Mouse (Mus musculus) frontal cortex, postnatal 36 days (tissue): ENCODE data around the gene Slc5a8.

ENCODE experiments used
- DNase-seq, 2 experiments: peaks; one replicate each; pipeline ENCODE4 v3.0.0; 2022; ENCODE audit warnings: low spot score in 2 of 2

The Slc5a8 gene

DNA sequence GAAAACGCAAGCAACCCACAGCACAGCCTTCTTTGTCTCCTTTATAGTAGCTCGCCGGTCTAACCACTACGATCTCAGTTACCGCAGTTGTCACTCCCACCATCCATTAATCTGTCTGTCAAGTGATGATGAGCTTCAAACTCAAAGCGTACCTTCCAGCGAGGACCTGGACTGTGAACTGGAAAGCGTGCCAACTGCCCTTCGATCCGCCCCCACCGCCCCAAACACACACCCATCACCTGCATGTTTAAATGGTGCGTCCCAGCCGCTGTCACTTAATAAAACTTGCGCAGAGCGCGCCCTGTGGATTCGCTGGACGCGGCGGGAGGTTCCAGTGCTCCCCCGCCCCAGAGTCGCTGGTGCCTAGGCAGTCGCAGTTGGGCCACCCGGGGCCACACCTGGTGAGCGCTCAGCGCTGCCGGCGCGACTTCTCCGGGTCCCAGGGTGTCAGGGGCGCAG, at the start of gene Slc5a8:
Gene Slc5a8 (plus strand): TSS at position 361 of the 459 bp plus-strand sequence.
- no peak for DNase-seq

DNA sequence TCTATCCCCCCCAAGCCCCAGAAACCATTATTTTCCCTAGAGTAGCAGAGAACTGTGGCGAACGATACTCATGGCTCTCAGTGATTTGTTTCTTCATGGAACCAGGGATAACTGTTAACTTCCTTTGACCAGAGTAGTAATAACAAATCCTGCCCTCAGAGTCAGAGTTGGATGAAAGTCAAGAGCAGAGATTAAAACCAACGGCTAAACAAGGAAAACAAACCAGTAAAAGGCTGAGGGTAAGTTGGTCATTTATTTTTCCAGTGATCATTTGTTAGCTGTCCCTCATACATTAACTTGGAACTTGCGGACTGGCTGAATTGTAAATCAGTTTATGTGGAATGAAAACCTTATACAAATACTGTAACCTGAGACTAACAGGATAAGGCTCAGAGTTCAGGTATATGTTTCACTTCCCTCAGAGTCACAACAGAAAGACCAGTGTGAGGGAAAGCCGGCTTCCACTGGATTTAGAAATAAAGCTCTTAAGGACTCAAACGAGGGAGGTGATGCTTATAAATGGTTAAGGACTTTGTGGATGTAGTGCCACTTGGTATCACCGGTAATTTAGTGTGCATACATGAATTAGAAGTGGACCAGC, 36.8 kb upstream of the Slc5a8 start:
- no peak for DNase-seq

DNA sequence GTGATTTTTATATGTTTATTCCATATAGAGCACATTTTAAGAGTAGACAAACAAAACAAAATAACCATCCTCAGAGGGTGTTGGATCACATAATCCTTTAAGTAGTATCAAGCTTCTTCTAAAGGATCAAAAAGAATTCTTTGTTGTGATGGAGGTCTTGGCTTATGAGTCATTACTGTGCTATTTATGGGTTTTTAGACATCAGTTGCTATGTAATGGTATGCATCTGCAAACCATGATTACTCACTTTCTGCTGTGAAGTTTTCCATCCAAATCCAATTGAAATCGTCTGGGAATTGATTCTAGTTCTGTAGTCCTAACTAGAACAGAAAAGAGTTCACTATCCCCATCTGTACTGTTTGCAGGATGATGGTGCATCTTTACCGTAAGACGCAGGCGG, 35.8 kb upstream of the Slc5a8 start:
- DNase-seq, result peak in 1 of 2 experiments; percentile 5

DNA sequence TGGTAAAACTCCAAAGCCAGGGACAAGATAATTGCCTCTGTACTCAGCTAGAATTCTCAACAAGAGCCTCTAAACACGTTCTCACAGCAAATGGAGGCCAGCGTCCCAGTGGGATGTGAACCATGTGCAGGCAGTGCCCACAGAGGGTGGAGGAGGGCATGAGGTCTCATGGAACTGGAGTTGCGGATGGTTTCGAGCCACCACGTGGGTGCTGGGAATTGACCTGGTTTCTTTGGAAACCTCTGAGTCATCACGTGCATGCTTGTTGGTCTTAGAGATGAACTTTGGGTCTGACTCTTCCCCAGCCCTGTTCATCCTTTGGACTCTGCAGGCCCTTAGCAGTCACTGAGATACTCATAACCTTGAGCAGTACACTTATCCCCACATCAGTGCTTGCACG, 32.5 kb upstream of the Slc5a8 start:
- DNase-seq, result no peak

DNA sequence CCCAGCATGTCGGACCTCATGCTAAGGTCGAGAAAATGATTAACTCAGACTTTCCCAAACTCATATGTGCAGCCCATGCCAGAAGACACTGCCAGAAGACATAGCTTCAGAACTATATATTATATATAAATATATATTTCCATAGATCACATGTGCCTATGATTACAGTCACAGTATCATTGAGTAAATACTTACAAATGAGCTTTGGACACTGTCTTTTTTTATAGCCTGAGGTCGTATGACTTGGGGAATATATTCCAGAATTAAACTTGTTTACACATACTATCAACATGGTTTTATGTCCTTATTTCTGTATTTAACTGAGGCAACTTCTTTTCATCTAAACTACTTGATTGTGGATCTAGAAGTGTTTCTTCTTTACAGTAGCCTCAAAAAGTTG, 24.9 kb upstream of the Slc5a8 start:
- no peak for DNase-seq

DNA sequence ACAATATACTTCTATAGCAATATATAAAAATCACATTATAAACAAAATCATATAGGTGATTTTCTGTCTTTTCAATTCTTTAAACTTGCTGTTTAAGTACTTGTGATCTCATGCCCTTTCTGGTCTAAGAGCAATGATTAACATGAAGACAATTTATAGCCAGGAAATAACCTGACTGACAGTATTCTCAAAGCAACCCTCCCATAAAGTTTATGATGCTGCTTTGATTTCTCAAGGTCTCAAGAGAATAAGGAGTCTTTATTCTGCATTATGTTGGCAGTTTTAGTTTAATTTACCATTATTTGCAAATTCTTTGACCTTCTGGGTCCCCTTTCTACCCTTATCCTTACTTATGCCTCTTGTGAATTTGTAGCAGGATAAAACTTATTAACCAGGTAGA, 24.4 kb upstream of the Slc5a8 start:
- no peak for DNase-seq

DNA sequence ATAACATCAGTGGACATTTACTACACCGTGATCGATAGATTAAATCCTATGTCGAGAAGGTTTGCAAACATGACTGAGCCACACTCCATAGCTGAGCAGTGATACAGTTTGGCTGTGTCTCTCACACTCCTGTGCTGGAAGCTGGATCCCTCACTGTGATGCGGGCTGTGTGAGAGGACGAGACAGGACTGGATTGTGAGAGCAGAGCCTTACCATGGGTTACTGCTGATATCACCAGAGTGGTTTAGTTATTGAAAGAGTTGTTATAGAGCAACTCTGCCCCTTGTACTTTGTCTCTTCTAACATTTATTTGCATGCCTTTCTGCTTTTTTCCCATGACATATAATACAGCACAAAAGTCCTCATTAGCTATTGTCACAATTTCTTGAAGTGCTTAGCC, 23.5 kb upstream of the Slc5a8 start:
- DNase-seq, result no peak

DNA sequence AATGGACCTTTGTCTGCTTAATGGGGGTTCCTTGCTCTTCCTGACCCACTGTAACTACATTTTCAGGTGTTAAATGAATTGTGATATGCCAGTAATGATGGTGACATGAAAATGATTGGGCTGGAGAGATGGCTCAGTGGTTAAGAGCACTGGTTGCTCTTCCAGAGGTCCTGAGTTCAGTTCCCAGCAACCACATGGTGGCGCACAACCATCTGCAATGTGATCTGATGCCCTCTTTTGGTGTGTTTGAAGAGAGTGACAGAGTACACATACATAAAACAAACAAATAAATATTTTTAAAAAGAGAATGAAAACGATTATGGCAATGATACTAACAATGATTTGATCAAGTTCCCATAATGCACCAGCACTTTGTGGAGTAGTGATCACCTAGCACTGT, 19.8 kb upstream of the Slc5a8 start:
- no peak for DNase-seq

DNA sequence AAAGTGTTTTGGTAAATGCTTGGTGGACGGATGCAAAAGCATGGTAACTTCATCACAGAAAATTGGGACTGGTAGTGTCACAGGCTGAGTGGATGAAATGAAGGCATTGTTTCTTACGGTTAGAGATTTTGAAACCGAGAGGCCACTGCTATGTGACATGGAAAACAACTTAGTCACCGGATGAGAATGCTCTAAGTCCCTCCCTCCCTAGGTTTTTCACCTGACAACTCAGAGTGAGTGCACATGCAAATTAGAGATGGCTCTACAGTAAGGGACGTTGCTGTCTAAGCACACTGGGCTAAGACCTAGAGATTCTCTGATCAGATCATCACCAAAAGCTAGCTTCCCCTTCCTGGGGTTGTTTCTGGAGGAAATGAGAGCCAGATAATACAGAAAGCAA, 10.9 kb upstream of the Slc5a8 start:
- DNase-seq, result no peak

DNA sequence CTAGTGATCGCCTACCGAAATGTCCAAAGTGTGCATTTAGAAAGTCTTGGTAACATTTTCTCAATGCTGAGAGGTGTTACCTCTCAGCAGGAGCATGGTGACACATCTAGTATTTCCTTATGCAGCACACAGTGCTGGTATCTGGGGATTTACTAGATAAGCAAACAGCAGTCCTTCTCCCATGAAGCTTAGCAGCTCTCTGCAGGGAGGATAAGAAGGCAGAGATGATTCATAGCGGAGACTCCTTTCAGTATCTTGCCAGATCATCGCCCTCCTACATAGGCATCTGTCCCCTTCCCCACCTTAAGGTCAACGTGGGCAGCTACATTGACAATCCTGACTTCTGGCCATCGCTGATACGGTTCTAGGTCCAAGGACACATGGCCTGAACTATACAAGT, 8.4 kb upstream of the Slc5a8 start:
- no peak for DNase-seq

DNA sequence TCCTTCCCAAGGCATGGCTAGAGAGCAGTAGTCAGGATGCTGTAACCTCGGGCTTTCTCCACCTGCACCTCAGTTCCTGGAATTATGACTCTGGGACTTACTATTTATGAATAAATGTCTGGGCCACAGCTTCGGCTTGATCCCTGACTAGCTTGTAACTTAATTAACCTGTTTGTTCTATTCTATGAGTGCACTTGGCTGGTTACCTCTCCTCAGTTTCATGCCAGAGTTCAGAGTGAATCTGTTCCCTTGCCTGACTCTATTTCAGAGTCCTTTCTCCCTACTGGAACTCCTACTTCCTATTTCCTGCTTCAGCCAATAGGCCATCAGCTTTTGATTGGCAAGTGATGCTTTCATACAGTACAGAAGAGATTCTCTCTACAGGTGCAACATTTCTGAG, 2.1 kb upstream of the Slc5a8 start:
- no peak for DNase-seq

DNA sequence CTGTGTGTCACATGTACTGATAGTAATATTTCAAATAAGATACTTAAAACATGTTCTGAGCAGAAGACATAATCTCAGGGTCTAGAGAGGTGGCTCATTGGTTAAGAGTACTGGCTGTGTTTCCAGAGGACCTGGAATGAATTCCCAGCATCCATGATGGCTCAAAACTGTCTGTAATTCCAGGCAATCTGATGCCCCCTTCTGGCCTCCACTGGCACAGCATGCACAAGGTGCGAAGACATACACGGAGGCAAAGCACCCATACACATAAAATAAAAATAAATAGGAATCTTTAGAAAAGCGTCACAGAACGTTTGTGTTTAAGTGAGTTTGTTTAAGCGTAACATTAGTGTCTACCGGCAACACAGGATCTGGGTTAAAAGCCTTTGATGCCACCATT, 956 bp upstream of the Slc5a8 start:
- no peak for DNase-seq

DNA sequence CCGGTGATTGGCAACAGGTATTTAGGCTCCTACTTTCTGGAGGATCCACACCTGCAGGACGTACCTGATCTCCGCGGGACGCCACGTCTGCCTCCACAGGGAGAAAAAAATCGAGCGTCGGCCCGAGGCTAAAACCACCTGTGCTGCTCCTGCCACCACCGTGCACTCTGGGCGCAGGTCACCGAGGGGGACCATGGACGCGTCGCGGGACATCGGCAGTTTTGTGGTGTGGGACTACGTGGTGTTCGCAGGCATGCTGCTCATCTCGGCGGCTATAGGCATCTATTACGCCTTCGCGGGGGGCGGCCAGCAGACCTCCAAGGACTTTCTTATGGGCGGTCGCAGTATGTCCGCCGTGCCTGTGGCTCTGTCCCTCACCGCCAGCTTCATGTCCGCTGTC, 322 bp downstream of the Slc5a8 start:
- no peak for DNase-seq

DNA sequence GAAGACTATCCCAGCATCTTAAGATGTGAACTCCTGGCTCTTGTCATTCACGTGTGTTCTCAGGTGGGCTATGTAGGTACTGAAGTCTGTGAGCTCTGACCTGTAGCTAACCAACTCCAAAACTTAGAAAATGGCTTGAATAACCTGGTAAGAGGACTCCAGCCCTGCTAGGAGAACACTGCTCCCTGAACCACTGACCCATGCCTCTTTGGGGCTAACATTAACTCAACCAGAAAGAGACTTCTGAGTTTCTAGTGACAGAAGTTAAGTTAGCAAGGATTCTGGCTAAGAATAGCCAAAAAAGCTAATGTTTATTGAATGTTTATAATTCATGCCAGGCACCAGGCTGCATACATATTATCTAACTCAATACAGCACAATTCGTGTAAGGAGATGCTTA, 2.6 kb downstream of the Slc5a8 start:
- DNase-seq, result no peak

DNA sequence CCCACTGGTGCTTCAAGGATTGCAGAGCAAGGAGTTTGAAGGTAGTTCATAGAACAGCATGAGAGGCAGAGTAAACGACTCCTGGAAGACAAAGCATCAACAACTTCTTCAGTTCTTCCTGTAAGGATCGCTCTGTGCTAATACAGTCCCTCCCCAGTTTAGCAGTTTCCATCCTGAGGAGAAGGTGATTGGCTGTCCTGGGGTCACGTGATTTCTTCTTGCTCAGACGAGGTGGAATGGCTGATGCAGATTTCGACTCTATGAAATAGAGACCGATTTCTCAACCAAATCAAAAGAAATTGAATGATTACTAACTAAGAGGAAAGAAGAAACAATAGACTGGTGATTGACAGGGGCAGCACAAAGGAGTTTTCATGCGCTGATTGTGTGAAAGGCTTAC, 5.6 kb downstream of the Slc5a8 start:
- DNase-seq, result no peak

DNA sequence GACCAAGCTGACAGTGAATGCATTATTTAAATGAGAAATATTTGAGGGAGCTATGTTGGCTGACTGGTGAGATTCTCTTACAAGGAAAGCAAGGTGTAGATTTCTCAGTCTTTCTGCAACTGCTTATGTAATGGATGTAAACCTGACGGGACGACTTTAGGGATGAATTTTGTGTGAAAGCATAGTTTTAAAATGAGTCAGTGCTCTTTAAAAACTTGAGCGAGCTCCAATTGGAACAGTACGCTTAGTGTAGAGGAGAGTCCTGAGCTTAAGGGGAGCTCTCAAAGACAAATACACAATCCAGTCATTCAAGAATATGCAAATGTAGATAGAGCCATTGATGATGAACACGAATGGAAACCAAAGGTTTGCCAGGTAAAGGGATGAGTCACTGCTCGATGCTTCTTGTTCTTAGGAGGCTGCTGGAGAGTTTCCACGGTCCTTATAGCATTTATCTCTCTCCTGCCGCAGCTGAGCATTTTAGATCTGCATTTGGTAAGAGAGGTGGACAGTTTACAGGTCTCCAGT, 6.8 kb downstream of the Slc5a8 start:
- DNase-seq, result no peak

DNA sequence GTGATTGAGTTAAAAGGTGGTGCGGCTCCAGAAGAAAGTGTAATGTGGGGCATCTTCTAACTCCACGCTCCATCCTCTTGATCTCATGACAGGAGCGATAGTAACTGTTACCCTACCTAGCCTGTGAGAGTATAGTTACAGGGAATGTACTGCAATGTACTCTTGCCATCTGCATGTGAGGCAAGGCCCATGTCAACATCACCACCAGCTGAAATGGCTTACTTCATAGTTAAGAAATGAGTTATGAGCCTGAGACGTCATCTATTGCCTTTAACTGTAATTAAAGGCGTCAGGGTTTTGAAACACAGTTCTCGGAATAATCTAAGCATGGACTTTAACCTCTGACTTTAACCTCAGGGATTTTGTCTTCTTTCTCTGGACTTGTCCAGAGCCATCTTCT, 11.2 kb downstream of the Slc5a8 start:
- DNase-seq, result no peak

DNA sequence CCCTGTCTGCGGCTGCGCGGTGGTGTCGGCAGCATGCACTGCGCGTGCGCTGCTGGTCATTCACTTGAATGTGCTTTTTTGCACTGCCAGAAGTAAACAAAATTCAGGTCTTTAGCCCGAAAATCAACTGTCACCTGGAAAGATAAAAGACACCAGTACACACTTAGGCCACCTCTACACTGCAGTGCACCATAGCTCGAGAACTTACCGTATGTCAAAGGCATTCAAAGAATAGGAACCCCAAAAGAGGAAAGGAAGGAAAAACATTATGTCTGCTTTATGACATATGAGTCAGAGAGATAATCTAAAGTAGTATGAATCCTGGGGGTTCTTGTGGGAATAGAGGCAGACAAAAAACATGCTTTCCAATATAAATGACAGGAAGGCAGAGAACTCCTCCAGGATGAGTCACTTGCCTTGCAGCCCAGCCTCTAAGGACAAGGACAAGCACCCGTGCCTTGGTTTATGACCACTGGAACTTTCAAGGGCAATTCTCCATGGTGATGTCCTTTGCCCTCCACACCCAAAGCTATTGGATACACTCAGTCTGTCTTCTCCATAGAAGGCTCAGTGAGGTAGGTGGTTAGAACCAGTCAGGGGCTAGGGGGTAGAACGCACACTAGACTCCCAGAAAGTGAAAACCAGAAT, 64.0 kb downstream of the Slc5a8 start:
- no peak for DNase-seq

DNA sequence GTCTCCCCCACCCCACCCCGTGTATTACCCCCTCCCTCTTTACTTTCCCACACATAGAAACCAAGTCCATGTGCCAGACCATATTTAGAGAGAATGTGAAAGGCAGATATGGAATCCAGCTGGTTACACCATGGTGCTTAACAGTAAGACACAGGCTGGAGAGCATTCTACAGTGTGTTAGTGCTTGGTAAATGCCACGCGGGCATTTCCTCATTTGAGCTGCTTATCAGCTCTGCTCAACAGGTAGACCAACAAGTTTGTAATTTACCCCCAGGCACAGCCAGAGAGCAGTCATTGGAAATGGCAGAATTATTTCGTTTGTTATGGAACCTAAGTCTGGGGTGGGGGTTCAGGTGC, 64.5 kb downstream of the Slc5a8 start:
- DNase-seq, result no peak

DNA sequence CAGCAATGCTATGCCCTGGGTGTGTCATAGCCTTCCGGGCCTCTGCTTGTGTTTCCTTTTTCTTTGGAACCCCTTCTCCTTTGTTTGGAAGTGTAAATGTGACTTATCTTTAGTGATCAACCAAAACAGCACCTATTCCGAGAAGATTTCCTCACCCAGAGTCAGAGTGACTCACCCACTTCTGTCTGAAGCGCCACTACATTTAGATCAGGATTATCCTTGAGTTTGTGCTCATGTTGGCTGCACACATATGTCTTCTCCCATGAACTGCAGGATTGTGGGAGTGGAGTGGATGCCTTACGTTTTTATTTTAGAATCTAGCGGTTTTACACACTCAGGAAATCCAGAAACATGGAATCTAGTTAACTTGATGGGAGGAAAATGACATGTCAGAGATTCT, 75.0 kb downstream of the Slc5a8 start:
- DNase-seq, result peak in 1 of 2 experiments; percentile 26

DNA sequence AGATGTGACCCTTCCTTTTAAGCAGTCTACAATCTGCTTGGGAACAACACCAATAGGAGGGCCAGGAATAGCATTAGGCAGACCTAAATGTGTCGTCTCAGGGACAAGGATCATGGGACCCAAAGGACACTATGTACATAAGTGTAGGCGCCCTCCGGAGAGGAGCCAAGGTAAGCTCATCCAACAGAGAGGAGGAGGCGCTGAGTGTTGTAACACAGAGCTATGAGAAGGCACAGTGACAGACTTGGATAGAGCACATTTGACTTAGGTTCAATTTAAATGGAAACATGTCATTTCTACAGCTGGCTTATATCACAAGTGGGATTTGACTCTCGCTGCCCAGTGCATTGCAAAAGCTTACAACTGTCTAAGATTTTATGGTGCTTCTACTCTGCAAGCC, 82.8 kb downstream of the Slc5a8 start:
- no peak for DNase-seq

DNA sequence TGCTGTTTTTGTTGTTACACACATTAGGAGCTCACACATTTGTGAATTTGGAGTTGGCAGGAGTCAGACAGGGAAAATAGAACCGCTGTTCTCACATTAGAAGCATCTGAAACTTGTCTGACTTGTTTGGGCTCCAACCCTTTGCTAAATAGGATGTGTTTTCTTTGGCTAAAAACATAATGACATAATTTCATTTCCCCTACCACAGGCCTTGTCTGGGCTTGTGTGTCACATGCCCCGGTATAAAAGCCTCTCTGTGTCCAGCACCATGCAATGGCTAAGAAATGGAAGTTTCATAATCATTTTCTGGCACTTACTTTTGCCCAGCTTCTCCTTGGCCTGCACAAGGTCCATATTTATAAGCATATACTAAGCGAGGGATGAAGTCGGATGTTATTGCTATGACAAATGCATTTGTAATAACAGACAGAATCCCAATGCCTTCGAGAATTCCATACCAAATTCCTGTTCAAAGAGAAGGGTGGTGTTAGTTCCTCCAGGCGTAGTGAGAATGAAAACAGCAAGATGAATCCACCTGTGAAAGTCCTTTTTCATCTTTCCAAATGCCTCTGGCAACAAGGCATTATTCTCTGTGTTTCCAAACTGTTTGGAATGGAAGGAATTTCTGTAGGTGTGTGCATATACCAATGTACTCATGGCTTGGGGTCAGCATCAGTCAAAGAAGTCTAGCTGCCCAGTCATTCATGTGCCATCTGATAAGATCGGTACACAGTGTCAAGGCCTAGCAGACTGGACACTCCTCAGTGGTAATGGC, 85.3 kb downstream of the Slc5a8 start:
- no peak for DNase-seq

DNA sequence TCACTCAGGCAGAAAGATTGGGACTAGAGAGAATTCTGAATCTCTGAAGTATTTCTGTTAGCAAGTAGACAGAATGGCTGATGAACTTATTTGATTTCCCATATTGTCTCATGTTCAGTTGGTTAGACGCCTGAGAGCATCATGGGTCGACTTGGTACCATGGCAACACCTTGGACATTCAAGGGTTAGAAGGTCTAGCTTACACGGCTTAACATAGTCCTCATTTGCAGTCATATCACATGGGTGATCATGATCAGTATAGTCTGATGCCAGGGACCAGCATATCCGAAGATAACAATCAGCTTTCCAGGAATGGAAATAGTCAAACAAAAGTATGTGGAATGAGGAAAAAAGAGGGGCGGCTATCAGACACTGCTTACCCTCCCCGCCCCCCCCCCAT, 93.1 kb downstream of the Slc5a8 start:
- no peak for DNase-seq
